Mouse (Mus musculus): Measurements from ENCODE around the gene Rex1bd.
"Not testable (repeated sequence)": the region's sequence is repeated elsewhere in the genome, so short reads cannot be mapped to it uniquely, and the experiment has no call there.

Rex1bd gene

GRCm38 (mm10) chr8:70528182-70528797, 21.7 kb upstream of the Rex1bd start:
- DNase-seq, result no peak

GRCm38 (mm10) chr8:70527512-70528181, 21.1 kb upstream of the Rex1bd start, which contains the start of the genes Fkbp8 and Kxd1:
Fkbp8 (plus strand) TSS chr8:70527724.
Kxd1 (minus strand) TSS chr8:70527956.
- peak; percentile 98 for DNase-seq

GRCm38 (mm10) chr8:70527111-70527511, 20.6 kb upstream of the Rex1bd start:
- DNase-seq, result no peak

GRCm38 (mm10) chr8:70522592-70523403, 16.2 kb upstream of the Rex1bd start:
- DNase-seq, result peak; percentile 97

DNA sequence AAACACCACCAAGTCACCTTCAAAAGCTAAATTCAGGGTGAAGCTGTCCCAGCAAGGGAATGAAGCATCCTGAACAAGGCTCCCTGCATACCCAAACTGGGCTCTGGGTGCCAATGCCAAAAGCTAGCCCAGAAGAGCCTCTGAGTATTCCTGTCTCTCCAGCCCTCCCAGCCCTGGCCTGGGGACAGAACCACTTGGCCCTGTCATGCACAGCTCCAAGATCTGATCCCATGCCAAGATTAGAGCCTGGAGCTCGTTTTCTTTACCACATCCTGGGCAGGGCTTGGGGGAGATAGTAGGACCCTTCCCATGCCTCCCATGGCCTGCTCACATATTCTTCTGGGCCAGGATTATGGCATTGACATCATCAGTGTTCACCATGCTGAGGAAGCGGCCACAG, 13.1 kb upstream of the Rex1bd start:
- no peak for DNase-seq

GRCm38 (mm10) chr8:70519043-70519442, 12.5 kb upstream of the Rex1bd start:
- DNase-seq, result no peak

- no peak for DNase-seq
Observed at GRCm38 (mm10) chr8:70517940-70518643, 11.5 kb upstream of the Rex1bd start.

DNA sequence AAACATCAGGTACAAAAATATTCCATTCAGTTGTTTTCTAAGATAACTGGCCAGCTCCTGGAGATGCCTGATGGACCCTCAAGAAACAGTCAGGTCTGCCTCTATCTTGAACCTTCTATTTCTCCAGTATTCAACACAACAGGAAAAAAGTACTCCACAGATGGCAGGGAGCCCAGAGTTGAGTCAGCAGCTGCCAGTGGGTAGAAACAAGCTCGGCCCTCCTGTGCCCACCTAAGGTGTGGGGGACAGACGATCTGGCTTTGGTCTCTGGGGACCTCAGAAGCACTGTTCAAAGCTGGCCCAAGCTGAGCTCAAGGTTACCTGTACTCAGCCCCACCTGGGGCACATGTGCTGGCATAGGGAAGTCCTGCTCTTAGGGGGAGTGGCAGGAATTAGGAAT, 6.9 kb upstream of the Rex1bd start:
- DNase-seq, result no peak

- DNase-seq, result no peak
Observed at GRCm38 (mm10) chr8:70512253-70512903, 5.8 kb upstream of the Rex1bd start.

- no peak for DNase-seq
Observed at GRCm38 (mm10) chr8:70511770-70512169, 5.2 kb upstream of the Rex1bd start.

- not testable (repeated sequence) for DNase-seq
Observed at GRCm38 (mm10) chr8:70511174-70511573, 4.6 kb upstream of the Rex1bd start.

GRCm38 (mm10) chr8:70510228-70510915, 3.8 kb upstream of the Rex1bd start, which contains the start of gene Uba52:
Uba52 (minus strand) TSS chr8:70510801.
- DNase-seq, result peak; percentile 98

GRCm38 (mm10) chr8:70509281-70509952, 2.9 kb upstream of the Rex1bd start:
- DNase-seq, result no peak

GRCm38 (mm10) chr8:70507027-70507393, 458 bp upstream of the Rex1bd start:
- DNase-seq, result no peak

DNA sequence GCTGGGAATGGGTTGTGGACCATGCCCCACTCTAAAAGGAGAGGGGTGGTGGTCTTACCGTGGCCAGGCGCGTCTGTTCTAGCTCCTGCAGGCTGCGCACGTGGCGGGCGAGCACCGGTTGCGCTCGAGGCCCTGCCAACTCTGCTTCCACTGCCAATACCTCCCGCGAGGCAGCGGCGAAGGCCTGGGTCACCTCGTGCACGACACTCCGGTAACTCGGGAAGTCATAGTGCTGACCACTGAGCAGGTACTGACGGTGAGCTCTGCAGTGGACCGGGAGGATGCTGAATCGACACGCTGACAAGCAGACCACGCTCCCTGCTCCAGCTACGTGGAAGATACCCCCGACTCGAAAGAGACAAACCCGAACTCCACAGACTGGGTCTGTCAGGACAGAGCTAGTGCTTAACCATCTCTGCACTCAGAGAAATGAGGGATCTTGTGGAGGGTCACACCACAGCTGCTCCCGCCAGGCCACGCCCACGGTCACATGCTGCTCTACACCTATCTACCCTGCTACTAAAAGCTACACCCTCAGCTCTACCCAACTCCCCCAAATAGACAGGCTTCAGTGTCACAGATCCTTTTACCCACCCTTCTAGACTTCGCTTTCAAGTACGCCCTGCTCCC, 739 bp downstream of the Rex1bd start:
- DNase-seq, result peak; percentile 42

GRCm38 (mm10) chr8:70504851-70505250, 1.7 kb downstream of the Rex1bd start:
- DNase-seq, result peak; percentile 89

DNA sequence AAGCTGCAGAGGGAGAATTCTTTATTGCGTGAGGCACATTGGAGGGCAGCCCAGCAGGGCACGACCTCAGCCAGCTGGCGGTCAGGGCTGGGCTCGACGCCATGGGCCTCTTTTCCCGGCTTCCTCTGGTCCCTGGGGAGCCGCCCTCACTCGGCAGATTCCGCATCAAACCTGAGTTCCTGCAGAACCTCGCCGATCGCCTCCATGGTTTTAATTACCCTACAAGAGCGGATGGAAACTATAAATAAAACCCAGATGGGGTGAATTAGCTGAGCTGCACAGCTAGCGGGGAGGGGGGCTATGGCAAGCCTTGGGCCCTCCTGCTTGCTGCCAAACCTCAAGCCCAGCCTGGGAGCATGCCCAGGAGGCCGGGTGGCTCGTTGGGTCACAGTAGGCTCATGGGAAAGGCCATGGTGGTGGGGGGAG, 2.2 kb downstream of the Rex1bd start:
- DNase-seq, result peak; percentile 85

DNA sequence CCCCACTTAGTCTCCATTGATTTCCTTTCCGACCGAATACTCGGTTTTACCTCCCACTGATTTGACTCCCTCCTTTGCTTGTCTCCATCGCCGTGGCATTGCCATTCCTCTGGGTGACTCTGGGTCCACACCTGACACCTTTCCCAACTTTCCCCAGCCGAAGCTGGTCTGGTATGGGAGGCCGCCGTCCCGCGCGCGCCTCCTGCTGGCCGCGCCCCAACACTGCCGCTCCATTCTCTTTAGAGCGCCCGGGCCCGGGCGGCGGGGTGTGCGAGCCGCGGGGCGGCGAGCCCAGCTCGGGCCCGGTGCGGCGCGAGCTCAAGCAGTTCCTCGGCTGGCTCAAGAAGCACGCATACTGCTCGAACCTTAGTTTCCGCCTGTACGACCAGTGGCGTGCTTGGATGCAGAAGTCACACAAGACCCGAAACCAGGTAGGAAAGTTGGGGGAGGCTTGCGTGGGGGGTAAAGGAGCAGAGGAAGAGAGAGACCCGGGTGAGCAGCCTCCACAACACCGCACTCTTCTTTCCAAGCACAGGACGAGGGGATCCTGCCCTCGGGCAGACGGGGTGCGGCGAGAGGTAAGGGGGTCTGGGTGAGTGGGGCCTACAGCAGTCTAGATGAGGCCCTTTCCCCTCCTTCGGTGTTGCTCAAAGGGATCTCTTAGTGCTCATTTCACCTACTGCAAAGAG, 3.3 kb downstream of the Rex1bd start:
- DNase-seq, result peak; percentile 85

DNA sequence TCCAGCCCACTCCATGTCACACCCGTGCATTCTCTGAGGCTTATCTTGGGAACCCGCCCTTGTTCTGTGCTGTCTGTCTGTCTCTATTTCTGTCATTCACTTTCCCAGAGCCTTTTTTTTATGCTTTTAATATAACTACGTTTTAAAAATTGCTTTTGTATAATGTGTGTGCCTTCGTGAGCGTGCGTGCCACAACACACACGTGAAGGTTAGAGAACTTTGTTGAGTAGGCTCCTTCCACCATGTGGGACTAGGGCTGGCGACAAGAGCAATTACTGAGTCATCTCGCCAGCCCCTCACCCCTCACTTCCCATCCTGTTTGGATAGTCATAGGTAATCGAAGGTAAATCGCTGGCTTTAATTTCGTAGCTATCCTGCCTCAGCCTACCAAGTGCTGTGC, 4.0 kb downstream of the Rex1bd start:
- no peak for DNase-seq
